Mouse (Mus musculus): ENCODE results near the gene Ubap1l. TPM values are rescaled to one million over a fixed set of nuclear protein-coding genes. Genes with fewer than 3 reads are reported as not detected.

Ubap1l gene
- total RNA-seq, 2 experiments from 2014 or later = 0.44 to 0.66 TPM

DNA sequence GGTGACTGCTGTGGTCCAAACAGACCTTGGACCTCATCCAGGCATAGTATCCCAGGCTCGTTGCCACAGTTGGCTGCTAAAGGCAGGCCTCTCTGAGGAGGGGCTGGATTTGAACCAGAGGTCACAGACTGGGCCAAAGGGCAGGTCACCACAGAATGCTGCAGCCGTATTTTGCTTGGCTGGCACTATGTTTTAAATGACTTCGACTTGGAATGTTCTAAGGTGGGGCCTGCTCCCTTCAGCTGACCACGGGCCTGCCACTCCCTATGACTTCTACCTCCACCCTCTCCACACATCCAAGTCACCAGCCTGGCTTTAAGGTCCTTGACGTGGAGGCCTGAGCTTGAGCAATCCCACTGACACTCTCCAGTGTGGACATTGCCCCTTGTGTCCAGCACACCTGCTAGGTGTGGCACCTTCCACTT is 48.0 kb downstream of the Ubap1l start:
- DNase-seq (ENCODE audit: low spot score in 2 of 2) = no peak

DNA sequence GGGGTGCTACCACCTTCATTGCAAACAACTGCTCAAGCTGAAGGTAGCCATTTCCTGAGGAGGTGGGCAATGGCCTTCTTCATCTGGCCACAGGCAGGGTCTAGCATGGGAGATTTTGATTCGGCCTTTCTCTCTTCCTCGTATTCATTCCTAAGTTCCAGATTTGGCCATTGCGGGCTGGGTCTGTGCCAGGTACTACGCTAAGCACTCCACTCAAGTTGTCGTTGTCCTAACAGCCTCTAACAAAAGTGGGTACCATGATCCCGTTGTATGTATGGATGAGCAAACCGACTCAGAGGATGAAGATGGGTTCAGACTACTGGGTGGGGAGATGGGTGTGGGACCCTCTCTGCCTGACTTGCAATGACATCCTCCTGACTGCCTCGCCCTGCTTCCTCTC is 49.5 kb downstream of the Ubap1l start:
- no peak for DNase-seq (ENCODE audit: low spot score in 2 of 2)

DNA sequence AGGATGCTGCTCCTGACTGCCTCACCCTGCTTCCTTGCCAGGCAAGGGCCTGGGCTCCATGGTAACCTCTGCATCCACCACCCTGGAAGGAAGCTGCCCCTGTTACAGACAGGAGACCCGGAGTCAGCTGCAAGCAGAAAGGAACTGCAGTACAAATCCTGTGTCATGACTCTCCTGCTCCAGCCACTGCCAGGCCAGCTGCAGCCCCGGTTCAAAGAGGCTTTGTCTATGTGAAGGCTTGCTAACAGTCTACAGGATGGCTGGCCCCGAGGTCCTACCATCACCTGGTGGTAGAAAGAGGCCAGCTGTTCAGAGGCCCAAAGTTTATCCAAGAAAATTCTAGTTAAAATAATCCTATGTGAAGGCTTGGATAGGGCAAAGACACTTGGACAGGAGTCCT is 50.5 kb downstream of the Ubap1l start:
- DNase-seq (ENCODE audit: low spot score in 2 of 2) = no peak

DNA sequence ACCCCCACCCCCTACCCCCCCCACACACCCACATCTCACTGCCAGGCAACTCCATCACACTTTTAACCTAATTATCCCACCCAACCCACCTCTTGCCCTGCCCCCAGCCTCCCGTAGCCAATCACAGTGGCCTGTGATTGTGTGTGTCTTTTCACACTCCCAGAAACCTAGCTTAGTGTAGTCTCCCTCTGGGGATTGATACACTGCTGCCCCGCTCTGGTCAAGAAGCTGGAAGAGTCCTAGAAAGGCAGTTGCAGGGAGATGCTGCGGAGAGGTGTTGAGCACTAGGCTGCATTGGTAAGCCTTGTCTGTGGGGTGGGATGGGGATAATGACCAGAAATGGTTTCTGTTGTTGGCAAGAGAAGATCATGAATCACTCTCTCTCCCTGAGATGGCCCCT is 56.9 kb downstream of the Ubap1l start:
- no peak for DNase-seq (ENCODE audit: low spot score in 2 of 2)

DNA sequence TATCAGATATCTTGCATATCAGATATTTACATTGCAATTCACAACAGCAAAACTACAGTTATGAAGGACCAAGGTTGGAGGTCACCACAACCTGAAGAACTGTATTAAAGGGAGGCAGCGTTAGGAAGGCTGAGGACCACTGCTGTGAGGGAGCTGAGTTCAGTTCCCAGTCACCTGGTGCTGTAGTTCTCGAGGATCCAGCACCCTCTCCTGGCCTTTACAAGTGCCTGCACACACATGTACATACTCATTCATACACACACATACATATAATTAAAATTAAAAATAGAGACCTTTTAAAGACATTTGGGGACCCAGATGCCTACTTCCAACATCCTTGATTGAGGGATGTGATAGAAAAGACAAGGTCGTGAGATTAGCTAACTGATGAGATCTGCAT is 58.8 kb downstream of the Ubap1l start:
- no peak for DNase-seq (ENCODE audit: low spot score in 2 of 2)

DNA sequence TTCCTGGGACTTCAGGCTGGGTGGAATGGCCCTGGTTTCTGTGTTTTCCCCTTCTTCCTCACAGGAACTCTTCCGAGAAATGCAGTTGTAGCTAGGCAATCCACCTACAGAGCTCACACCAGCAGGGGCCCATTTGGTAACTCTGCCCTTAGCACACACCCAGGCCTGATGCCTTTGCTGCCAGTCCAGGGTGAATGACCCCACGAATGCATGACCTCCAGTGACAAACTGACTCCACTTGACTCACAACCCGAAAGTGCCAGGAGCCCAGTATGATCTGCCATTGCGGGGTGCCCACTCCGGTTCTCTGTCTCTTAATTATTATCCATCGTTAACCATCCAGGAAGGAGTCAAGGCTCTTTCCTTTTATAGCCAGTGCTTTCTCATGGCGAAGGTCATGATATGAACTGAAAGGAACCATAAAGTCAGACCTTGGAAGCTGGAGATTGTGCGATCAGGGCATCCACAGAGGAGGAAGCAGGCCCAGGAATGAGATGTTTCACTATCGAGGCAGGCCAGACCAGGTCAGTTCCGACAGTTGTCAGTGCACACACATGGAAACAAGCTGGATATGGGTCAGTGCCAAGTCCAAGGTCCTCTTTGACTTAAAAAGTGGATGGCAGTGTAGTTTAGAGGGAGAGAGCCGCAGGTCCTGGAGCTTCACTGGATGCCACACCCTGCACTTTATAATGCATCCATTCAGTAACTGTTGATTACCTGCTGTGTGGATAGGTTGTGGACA is 62.1 kb downstream of the Ubap1l start, which contains the start of gene Slc51b:
Gene Slc51b, minus strand, starts transcription at position 196 of the 742 bp plus-strand sequence.
- no peak for DNase-seq (ENCODE audit: low spot score in 2 of 2)

DNA sequence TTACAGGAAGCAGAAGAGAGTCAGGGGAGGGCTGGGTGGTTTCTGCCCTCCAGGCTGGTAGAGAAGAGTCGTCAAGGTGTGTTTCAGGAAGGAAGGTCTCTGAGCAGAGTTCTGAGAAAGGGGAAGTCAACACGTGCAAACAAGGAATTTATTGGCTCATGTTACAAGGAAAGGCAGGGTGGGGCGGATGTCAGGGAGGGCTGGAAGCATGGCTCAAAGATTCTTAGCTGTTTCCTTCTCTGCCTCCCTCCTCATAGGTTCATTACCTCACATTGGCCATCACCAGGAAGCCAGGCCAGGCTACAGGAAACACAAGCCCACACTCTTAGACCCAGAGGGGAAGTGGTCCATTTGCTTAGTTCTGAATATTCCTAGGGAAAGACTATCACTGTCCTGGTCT is 63.6 kb downstream of the Ubap1l start:
- no peak for DNase-seq (ENCODE audit: low spot score in 2 of 2)

DNA sequence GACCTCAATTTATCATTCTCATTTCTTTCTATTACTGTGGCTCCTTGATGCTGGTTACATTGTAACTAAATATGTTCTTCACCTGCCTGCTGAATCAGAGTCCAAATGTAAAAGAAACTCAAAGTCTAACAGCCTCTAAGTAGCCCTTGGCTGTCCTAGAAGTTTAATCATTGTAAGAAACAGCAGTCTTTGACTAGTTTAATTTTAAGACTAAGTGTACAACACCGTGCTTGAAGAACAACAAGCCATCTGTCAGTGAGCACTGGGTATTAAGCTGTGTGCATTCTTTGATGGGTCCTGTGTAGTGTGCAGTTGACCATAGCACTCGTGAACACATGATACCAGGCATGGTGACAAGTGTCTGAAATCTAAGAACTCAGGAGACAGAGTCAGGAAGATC is 66.7 kb downstream of the Ubap1l start:
- no peak for DNase-seq (ENCODE audit: low spot score in 2 of 2)

DNA sequence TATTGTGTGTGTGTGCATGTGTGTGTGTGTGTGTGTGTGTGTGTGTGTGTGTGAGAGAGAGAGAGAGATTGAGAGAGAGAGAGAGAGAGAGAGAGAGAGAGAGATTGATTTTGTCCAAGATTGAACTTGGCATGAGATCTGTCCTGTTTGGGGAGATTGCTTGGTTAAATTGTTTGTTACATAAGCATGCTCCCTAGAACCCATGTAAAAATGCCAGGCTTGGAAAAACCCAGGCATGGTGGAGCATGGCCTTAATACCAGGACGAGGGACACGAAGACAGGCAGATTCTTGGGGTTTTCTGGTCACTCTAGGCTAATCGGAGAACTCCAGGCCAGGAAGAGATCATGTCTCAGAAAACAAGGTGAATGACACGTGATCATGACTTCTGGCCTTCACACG is 67.2 kb downstream of the Ubap1l start:
- DNase-seq (ENCODE audit: low spot score in 2 of 2) = no peak

Other genes starting within 250 kb of the Ubap1l start
- gene Igdcc3, start 219.9 kb upstream of the Ubap1l start, total RNA-seq (2021) = under 1 TPM; 0.88 to 0.91 TPM
- gene Parp16, start 165.7 kb upstream of the Ubap1l start, total RNA-seq (2021) = 1 to 10 TPM; 8.3 to 9.1 TPM
- gene Cilp, start 95.9 kb upstream of the Ubap1l start, total RNA-seq (2021) = 10 to 100 TPM; 56.9 to 59.0 TPM
- 10 to 100 TPM; 53.5 to 59.6 TPM for gene Clpx, start 66.8 kb upstream of the Ubap1l start, total RNA-seq (2021)
- gene Pdcd7, start 14.9 kb upstream of the Ubap1l start, total RNA-seq (2021) = 10 to 100 TPM; 14.0 to 14.5 TPM
- 10 to 100 TPM; 10.2 to 10.6 TPM for gene Kbtbd13, start 30.6 kb downstream of the Ubap1l start, total RNA-seq (2021)
- gene Rasl12, start 37.5 kb downstream of the Ubap1l start, total RNA-seq (2021) = 1 to 10 TPM; 8.7 to 9.2 TPM
- gene Slc51b, start 61.9 kb downstream of the Ubap1l start, total RNA-seq (2021) = not detected
- 10 to 100 TPM in 1 of 2 experiments, 1 to 10 TPM in 1; 9.5 to 10.3 TPM for gene Mtfmt, start 74.7 kb downstream of the Ubap1l start, total RNA-seq (2021)
- 10 to 100 TPM; 72.6 to 85.4 TPM for gene Spg21, start 99.9 kb downstream of the Ubap1l start, total RNA-seq (2021)
- not detected for gene Ankdd1a, start 159.2 kb downstream of the Ubap1l start, total RNA-seq (2021)
- gene Plekho2, start 219.0 kb downstream of the Ubap1l start, total RNA-seq (2021) = 10 to 100 TPM; 23.6 to 26.0 TPM
- gene Pif1, start 226.1 kb downstream of the Ubap1l start, total RNA-seq (2021) = 1 to 10 TPM; 3.0 TPM

Data from gastrocnemius, postnatal 4 days (tissue).